Mouse (Mus musculus): ENCODE results near the gene Gli3. TPM values are rescaled to one million over a fixed set of nuclear protein-coding genes. Genes with fewer than 3 reads are reported as not detected.

Gene Gli3
- total RNA-seq (2023; ENCODE audit: inconsistent age): not detected in 4 replicates

DNA sequence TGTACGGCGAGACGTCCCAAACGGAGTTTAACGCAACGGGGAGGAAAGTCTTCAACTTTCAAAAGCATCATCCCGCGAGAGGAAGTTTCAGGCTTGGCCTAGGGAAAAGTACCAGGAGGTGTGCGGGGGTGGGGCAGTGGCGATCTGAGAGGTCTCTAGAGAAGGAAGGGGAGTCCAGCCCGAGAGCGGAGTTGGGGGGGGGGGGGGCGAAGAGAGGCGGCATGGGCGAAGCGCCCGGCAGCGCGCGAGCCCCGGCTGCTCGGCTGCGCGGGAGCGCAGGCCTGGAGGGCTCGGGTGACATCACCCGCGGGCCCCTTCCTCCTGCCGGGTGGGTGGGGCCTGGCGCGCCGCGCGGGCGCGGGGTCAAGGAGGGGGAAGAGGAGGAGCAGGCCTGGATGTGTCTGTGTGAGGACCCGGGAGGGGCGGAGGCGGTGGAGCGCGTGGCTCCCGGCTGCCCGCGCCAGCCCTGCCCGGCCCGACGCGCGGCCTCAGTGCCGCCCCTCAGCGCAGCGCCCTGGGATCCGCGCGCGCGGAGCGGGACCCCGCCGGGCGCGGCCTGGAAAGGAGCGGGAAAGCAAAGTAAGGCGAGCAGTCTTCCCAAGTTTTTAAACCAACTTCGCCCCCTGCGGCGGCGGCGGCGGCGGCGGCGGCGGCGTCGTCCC lies at the start of gene Gli3:
TSS of gene Gli3 (plus strand) at position 406 of the 662 bp plus-strand sequence.

